8 mouse cellular contexts compared by ENCODE assay signal in genomic region chr5:64969861-64970771, GRCm38 (mm10). TPM values are rescaled to one million over a fixed set of nuclear protein-coding genes. Genes with fewer than 3 reads are reported as not detected.
DNase-seq lines count a peak whose midpoint lies in the region; ATAC-seq lines count a peak whose summit lies in the region.

Gene Fam114a1, plus strand, starts transcription at chr5:64970071.

- H3K36me3 ChIP-seq in intestine, embryonic 16.5 days (ENCODE audit: control insufficient read depth, insufficient read depth, low read length), result no peaks in the 10 kb centered on the region
- no peaks in the 10 kb centered on the region for H3K36me3 ChIP-seq in liver, embryonic 13.5 days
- H3K36me3 ChIP-seq in splenic B cell, adult 2 months (ENCODE audit: control insufficient read depth, insufficient read depth, low read length, poor library complexity, severe bottlenecking), result no peaks in the 10 kb centered on the region

- peak within 1 kb of the TSS; percentile 88 for H3K9ac ChIP-seq in intestine, embryonic 16.5 days (ENCODE audit: low read depth, low read length)
- peak within 1 kb of the TSS; percentile 69 for H3K9ac ChIP-seq in liver, embryonic 13.5 days

- peak within 1 kb of the TSS; percentile 79 for H3K4me3 ChIP-seq in intestine, embryonic 16.5 days (ENCODE audit: low read length)
- peak within 1 kb of the TSS; percentile 65 for H3K4me3 ChIP-seq in liver, embryonic 13.5 days (replicated peaks)

- under 1% methylated on average over 66 of the region's 68 CpGs for WGBS in intestine, embryonic 16.5 days
- 3% methylated on average over 55 of the region's 68 CpGs for WGBS in liver, embryonic 13.5 days (ENCODE audit: insufficient replicate concordance)

- DNase-seq in frontal cortex, postnatal 14 days (ENCODE audit: low spot score in 2 of 2), result no peak
- peak; percentile 76 for DNase-seq in embryo, embryonic 10 days (ENCODE audit: low spot score)
- DNase-seq in liver, embryonic 13.5 days, result peak; percentile 50
- DNase-seq in naive thymus-derived CD4-positive, alpha-beta T cell, adult 2 months (ENCODE audit: low read depth), result peak; percentile 49
- DNase-seq in splenic B cell, adult 2 months (ENCODE audit: low read depth, low spot score), result peak; percentile 58

- H3K9me3 ChIP-seq in intestine, embryonic 16.5 days (ENCODE audit: control insufficient read depth, low read length), result no peaks in the 10 kb centered on the region
- H3K9me3 ChIP-seq in liver, embryonic 13.5 days (replicated peaks), result no peaks in the 10 kb centered on the region

- no peaks in the 10 kb centered on the region for H3K27me3 ChIP-seq in intestine, embryonic 16.5 days (replicated peaks; ENCODE audit: control insufficient read depth, insufficient read depth, low read length)
- peaks cover 16% of the 10 kb centered on the region for H3K27me3 ChIP-seq in liver, embryonic 13.5 days
- H3K27me3 ChIP-seq in splenic B cell, adult 2 months (ENCODE audit: control insufficient read depth, insufficient read depth, low read length, poor library complexity, severe bottlenecking), result no peaks in the 10 kb centered on the region

- H3K4me1 ChIP-seq in intestine, embryonic 16.5 days (ENCODE audit: control insufficient read depth, insufficient read depth, low read length), result 0 out of 2 replicates have a peak, but pooled peaks cover 11% of the 10 kb centered on the region
- H3K4me1 ChIP-seq in liver, embryonic 13.5 days (replicated peaks), result peaks cover 10% of the 10 kb centered on the region; the same call in 1 of the 2 replicates

- H3K27ac ChIP-seq in intestine, embryonic 16.5 days (ENCODE audit: low read length), result peak within 1 kb of the TSS; percentile 80
- peak within 1 kb of the TSS; percentile 39 for H3K27ac ChIP-seq in liver, embryonic 13.5 days

- ATAC-seq in frontal cortex, adult (ENCODE audit: low TSS enrichment), result peak; percentile 64
- ATAC-seq in granulocyte monocyte progenitor cell, adult 5-6 weeks (replicated peaks; ENCODE audit: poor library complexity, severe bottlenecking), result peak; percentile 87
- peak; percentile 96 for ATAC-seq in intestine, embryonic 16.5 days
- peak; percentile 83 for ATAC-seq in liver, embryonic 13.5 days (ENCODE audit: low read depth)

- peak within 1 kb of the TSS; percentile 85 for H3K4me2 ChIP-seq in intestine, embryonic 16.5 days (ENCODE audit: low read depth, low read length)
- peak within 1 kb of the TSS; percentile 77 for H3K4me2 ChIP-seq in liver, embryonic 13.5 days

RNA-seq across cellular contexts. Expression of gene Fam114a1, which starts in this region (rescaled TPM):
- total RNA-seq in granulocyte monocyte progenitor cell, adult 5-6 weeks (2014; fragmentation: Nextera tagmentation), result 9.1 and 10.3 TPM in 2 replicates
- 6.6 and 8.5 TPM in 2 replicates for total RNA-seq in granulocyte monocyte progenitor cell, adult 5-6 weeks (2017)
- 38.5 and 38.8 TPM in 2 replicates for polyA plus RNA-seq in intestine, embryonic 16.5 days (2015; fragmentation: Nextera tagmentation; extraction: Ambion mirVana)
- polyA plus RNA-seq in liver, embryonic 13.5 days (2015; fragmentation: Nextera tagmentation; extraction: Ambion mirVana), result 12.3 and 14.7 TPM in 2 replicates

Comparison
In these comparisons a context has a peak if more than half of its experiments do, and no peak if none do; other contexts are left out.
1. DNase-seq: peak in embryo, embryonic 10 days (single experiment), liver, embryonic 13.5 days (single experiment), naive thymus-derived CD4-positive, alpha-beta T cell, adult 2 months (single experiment) and splenic B cell, adult 2 months (single experiment); none in frontal cortex, postnatal 14 days (0 of 2).
2. Peak in every context shown above with its lines, with median percentiles within 50 percentile points of each other: ATAC-seq.